Mouse (Mus musculus): ENCODE results near the gene Pex19. TPM values are rescaled to one million over a fixed set of nuclear protein-coding genes. Genes with fewer than 3 reads are reported as not detected.

Pex19 gene
- total RNA-seq (2021): 100 to 1,000 TPM; 129 to 134 TPM

DNA sequence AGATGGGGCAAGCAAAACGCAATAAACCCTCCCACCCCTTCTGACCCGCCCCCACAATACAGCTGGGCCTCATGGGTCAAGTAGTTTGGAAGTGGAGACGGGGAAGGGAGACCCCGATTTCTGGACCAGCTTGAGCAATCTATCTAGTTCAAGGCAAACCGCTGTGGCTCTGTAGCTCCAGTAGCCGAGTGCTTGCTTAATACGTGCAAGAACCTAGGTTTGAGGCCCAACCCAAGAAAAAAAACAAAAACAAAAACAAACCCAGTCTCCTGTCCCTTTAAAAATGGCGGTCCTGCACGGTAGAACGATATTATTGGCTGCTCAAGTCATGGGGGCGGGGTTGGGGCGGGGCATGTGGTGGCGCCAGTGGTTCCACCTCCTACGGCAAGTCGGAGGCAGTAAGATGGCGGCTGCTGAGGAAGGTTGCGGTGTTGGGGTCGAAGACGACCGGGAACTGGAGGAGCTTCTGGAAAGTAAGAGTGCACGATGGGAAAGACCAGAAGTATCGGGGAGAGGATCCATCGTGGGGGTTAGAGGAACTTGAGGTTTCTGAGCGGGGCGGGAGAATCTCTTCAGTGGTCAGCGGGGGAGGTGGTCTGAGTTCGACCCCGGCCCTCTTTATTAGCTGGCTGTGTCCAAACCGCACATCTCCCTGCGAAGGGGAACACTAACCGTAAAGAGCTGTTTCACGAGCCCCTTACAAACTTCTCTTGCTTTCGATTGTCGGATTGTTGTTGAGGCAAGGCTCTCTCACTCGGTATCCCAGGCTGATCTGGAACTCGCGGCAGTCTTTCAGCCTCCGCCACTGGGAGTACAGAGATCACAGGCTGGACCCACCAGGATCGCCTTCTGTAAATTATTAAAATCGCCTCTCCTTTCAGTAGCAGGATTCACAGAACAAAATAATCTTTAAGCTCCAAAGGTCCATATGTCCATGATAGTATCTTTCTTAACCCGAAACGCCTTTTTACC is at the start of gene Pex19:
TSS of gene Pex19 (plus strand) at position 380 of the 972 bp plus-strand sequence.
- peak; percentile 79 for DNase-seq

DNA sequence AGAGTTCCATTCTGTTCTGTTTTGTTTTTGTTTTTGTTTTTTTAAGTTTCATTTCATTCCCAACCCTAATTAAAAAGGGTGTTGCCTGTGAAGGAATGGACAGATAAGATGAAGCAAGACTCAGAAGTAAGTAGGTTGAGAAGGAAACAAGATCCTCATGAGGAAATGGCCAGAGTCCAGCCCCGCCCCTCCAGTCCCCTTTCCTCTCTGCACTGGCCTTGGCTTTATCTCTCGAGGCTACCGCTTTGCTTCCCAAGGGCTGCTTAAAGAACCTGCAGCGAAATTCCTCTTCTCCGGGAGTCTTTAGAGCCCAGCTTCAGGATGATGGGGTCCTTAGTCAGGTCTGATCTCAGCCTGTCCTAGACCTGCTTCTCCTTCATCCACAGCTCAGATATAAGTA is 48.6 kb upstream of the Pex19 start:
- DNase-seq: no peak

GRCm38 (mm10) chr1:172082101-172082898 is 44.3 kb upstream of the Pex19 start, which contains the start of the genes Copa and Ncstn:
TSS of gene Copa (plus strand) at chr1:172082529.
TSS of gene Ncstn (minus strand) at chr1:172082795.
- DNase-seq: peak; percentile 94

DNA sequence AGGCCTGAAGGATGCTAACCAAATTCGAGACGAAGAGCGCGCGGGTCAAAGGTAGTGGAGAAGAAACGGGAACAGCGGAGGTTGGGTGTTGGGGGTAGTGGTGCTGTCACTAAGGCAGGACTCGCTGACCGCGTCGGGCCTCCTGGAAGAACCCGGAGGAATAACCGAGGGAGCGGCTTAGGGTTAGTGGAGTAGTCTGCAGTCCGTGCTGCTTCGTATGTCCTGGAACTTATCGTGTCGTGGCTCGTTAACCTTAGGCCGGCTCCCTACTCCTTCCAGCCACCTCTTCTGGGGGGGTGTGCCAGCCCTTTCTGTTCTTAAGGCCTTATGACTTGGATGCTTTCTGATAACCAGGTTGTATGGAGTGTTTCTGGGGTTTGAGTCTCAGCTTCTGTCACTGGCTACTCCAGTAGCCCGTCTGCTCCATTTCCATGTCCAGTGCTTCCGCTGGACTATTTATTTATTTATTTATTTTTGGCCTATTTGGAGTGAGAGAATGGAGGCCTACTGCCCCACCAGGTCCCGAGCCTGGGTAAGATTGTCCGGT is 43.6 kb upstream of the Pex19 start:
- no peak for DNase-seq

DNA sequence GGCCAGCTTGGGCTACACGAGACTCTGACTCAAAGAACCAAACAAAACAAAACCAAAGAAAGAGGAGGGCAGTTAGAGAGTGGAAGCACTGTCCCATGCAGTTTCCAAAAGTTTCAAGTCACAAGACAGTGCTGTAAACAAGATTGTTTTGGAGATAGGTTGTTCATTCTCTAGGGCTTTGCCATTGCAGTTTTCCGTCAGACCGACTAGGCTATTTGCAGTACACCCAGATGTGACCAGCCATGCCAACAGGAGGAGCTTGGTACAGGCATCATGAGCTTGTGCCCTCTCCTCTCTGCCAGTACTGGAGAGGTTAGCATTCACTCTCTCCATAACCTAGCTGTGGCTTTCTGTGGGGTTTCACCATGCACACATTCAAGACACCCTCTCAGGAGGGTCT is 33.0 kb upstream of the Pex19 start:
- peak; percentile 8 for DNase-seq

DNA sequence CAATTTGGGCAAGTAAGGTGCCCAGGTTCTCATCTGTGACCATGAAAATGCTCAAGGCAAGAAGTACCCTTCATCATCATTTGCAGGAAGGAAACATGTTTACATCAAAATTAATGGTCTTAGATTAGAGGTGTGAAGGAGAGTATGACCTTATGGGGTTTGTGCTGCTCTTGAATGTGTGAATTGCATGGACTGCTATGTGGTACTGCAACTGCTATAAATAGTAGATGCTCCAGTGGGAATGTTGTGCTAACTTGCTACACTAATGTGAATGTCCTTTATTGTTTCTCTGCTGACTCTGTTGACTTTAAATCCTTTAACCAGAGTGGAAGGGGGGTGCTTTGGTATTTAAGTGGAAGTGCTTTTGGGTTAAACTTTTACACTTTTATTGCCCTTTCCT is 32.3 kb upstream of the Pex19 start:
- DNase-seq: no peak

DNA sequence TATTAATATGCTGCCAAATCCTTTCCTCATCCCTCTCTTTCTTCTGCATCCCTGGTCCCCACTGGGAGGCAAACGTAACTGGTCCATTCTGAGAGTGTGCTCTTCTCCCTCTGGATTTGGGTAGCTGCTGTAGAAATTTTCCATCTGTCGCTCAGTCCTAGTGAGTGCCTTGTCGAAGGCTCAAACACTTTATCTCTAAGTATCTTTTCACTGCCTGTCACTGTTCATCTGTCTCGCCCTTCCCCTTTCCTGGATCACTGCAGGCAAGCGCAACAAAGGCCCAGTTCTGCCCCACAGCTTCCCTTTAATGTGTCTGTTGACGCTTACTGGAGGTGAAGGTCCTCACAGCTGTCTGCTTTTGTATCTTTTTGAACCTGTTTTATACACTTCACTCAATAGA is 31.4 kb upstream of the Pex19 start:
- no peak for DNase-seq

DNA sequence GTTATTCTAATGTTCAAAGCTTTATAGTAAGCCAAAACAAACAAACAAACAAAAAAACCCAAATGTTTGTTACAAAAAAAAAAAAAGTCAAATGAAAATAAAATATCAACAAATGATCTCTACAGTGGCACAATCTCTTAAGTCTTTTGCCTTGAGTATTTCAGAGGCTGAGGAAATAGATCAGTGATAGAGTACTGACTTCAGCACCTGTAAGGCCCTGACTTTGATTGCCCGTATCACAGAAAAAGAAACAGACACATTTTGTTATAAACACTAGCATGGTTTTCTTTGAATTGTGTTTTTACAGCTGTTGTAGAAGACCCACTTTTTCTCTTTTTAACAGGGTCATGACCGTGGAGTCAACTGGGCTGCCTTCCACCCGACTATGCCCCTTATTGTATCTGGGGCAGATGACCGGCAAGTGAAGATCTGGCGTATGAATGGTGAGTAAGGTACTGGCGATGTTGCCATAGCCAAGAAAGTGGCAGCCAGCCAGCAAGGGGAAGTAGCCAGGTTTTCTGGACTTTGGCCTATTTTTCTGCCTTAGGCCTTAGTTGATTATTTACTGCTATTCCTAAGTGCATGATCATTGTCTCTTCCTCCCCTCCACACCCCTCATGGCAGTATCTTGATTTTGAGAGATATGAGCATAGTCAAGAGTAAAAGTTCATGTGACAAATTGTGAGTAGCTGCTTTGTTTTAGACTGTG is 27.1 kb upstream of the Pex19 start:
- DNase-seq: no peak

DNA sequence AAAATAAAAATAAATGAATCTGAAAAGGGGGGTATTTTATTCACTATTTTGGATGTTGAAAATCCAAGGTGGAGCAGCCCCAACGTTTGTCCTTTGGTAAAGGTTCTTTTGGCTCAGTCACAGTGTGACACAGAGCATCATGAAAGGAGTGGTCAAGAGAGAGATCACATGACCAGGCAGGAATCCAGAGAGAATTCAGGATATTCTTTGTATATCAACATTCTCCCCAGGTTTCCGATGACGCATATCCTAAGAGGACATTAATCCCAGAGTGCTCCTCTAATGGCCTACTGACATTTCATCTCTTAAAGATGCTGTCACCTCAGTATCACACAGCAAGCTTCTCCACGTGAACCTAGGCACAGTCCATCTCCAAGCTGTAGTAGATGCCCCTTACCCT is 22.9 kb upstream of the Pex19 start:
- DNase-seq: no peak

GRCm38 (mm10) chr1:172105101-172105500 is 21.5 kb upstream of the Pex19 start:
- DNase-seq: no peak

DNA sequence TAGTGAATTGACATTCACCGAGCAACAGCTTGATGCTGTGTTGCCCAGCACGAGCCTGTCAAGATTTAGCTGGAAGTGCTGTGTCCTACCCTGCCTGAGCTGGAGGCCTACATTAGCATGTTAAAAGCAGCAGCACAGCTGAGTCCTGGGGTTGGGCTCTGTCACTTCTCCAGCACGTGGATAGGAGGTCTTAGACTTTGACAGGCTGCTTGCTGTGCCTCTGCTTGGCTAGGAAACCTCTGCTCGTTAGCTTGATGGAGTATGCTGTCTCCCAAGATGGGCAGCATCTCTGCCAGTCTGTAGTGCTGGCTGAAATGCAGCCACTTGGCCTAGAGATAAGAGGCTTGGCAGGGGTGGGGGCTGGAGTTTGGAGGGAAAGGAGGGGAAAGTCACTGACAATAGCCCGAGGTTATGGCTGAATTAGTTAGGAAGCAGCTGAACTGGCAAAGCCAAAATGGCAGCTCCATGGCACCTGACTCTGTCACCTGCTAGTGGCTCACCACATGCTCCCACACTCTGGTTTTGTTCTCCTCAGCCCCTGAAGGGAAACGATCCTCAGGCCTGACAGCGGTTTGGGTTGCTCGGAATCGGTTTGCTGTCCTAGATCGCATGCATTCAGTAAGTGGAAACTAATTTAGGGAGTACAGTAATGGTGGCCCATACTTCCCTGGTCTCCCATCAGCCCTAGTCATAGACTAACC is 18.6 kb upstream of the Pex19 start:
- no peak for DNase-seq

GRCm38 (mm10) chr1:172116948-172117347 is 9.6 kb upstream of the Pex19 start:
- no peak for DNase-seq

DNA sequence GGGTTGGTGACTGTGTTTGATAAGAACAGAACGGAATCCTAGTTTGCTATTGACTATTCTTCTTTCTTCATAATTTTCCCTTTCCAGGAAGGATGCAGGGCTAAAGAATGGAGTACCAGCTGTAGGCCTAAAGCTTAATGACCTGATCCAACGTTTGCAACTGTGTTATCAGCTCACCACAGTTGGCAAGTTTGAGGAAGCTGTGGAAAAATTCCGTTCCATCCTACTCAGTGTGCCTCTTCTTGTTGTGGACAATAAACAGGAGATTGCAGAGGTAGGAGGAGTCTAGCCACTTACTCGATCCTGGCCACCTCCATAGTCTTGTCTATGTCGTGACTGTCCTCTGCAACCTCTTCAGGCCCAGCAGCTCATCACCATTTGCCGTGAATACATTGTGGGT is 7.5 kb upstream of the Pex19 start:
- no peak for DNase-seq

DNA sequence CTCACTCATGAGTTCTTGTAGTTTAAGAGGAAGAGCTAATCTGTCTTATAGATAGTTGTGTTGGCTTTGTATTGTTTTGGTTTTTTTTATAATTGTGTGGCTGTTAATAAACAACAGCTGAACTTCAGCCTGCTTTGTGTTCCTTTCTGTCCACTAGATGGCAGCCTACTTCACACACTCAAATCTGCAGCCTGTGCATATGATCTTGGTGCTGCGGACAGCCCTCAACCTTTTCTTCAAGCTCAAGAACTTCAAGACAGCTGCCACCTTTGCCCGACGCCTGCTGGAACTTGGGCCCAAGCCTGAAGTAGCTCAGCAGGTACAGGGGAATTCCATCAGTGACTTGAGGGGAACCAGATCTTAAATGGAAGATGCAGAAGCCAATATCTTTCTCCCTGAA is 6.8 kb upstream of the Pex19 start:
- peak; percentile 32 for DNase-seq

DNA sequence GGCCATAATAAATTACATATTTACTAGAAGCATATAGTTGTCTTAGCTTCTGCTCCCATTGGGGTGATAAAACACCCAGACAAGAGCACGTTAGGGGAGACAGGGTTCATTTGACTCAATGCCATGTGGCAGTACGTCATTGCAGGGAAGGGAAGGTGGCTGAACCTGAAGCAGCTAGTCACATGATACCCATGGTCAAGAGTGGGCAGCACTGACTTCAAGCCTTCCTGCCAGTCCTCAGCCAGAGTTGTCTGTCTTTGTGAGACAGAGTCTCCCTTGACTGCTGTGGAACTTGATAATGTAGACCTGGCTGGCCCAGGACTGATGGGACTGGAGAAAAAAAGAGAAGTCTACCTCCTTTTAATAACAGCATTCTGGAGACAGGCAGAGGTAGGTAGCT is 3.9 kb upstream of the Pex19 start:
- DNase-seq: no peak

DNA sequence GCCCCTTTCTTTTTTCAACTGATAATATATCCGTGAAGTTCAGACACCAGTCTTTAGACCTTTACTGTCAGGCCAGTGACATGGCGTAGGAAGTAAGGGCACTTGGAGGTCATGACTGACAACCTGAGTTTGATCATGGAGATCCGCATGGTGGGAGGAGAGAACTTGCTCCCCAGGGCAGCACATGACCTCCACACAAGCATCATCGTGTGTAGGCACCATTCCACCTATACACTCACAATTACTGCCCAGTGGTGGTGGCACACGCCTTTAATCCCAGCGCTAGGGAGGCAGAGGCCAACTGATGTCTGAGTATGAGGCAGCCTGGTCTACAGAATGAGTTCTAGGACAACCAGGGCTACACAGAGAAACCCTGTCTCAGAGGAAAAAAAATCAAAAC is 2.0 kb upstream of the Pex19 start:
- DNase-seq: no peak

DNA sequence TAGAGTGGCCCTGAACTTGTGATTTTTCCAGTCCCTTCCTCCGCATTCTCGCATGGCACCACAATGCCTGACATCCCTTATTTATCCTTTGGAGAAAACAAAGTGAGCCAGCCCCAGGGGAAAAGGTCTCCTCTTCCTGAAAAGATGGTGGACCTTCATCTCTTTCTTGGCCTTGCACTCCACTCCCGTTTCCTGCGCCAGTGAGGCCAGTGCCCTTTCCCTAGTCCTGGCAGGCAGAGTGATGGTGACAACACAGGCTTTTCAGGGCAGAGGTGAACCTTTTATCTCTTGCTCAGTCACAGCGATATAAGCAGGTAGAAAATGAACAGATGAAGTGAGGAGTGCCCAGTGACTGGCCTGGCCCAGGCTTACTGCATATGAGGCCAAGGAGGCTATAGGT is 932 bp downstream of the Pex19 start:
- DNase-seq: no peak

- no peak for DNase-seq
Measured at GRCm38 (mm10) chr1:172128563-172128962, 2.0 kb downstream of the Pex19 start.

- peak; percentile 33 for DNase-seq
Measured at GRCm38 (mm10) chr1:172129108-172129507, 2.6 kb downstream of the Pex19 start.

DNA sequence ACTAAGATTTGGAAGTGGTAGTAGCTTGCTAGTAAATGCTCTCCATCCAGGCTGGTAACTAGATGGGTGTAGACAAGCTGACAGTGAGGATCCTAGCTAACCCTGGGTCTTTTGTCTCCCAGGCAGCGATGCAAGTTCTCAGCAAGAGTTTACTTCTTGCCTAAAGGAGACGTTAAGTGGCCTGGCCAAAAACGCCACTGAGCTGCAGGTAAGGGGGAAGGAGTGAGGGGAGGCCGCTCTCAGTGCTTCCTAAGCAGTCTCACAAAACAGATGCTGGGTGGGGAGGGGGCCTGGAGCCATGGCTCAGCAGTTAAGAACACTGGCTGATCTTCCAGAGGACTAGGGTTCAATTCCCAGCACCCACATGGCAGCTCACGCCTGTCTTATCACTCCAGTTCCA is 3.2 kb downstream of the Pex19 start:
- DNase-seq: no peak

DNA sequence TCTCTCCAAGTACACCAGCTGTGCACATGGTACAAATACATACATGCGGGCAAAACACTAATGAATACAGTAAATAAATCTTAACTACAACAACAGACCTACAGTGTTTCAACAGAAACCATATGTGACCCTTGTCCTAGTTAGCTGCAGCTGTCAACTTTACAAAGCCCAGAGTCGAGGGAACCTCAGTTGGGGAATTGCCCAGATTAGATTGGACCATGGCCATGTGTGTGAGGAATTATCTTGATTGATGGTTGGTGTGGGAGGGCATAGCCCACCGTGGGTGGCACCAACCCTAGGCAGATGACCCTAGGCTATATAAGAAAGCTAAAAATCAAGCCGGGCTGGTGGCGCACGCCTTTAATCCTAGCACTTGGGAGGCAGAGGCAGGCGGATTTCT is 5.8 kb downstream of the Pex19 start:
- DNase-seq: peak; percentile 53

- peak; percentile 32 for DNase-seq
Measured at GRCm38 (mm10) chr1:172133535-172133934, 7.0 kb downstream of the Pex19 start.
